In the genomic region with DNA sequence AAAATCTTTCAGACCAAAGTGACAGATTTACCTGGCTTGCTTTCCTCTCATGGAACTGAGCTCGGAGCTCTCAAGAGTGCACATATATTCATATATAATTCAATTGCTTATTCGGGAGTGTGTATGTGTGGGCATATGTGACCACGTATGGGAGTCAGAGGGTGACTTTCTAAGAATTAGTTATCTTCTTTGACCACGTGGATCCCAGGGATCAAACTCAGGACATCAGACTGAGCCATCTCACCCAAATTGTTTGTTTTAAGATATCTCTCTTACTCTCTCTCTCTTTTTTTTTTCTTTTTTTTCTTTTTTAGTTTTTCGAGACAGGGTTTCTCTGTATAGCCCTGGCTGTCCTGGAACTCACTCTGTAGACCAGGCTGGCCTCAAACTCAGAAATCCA, we compare ENCODE assay signal across 16 mouse cellular contexts.
"Had no signal": no experiment of that assay in that cellular context is flagged by ENCODE, and none has a peak within 500 bp of the region (broad histone marks: within the 10 kb centered on the region; RNA-seq: fewer than 3 reads in every experiment).

No protein-coding gene starts in this region.

- DNase-seq: kidney, adult 9 months; layer of hippocampus, adult 9-11 months; lung, adult 2 months; lung, postnatal 14 days; lung, postnatal 4 days; retina, postnatal 1 day; right cerebral cortex, postnatal 25 days; spleen, adult 18-20 months; thymus, postnatal 25 days had no signal

- H3K27ac ChIP-seq: limb, embryonic 13.5 days; midbrain, embryonic 12.5 days; midbrain, embryonic 15.5 days had no signal

- H3K4me3 ChIP-seq: layer of hippocampus, adult 2 months; midbrain, embryonic 12.5 days had no signal

- H3K27me3 ChIP-seq: intestine, embryonic 15.5 days; limb, embryonic 13.5 days; stomach, embryonic 15.5 days had no signal

- H3K9me3 ChIP-seq: intestine, embryonic 15.5 days; limb, embryonic 10.5 days; limb, embryonic 13.5 days; midbrain, embryonic 12.5 days; midbrain, embryonic 15.5 days; stomach, embryonic 15.5 days had no signal

- H3K36me3 ChIP-seq: intestine, embryonic 15.5 days; midbrain, embryonic 15.5 days; stomach, embryonic 15.5 days had no signal

- H3K9ac ChIP-seq: intestine, embryonic 15.5 days; limb, embryonic 13.5 days; midbrain, embryonic 12.5 days; midbrain, embryonic 15.5 days; stomach, embryonic 15.5 days had no signal

- ATAC-seq: intestine, embryonic 15.5 days; midbrain, embryonic 15.5 days had no signal
